Mouse (Mus musculus): Measurements from ENCODE around the gene Bcl2l15.

DNA sequence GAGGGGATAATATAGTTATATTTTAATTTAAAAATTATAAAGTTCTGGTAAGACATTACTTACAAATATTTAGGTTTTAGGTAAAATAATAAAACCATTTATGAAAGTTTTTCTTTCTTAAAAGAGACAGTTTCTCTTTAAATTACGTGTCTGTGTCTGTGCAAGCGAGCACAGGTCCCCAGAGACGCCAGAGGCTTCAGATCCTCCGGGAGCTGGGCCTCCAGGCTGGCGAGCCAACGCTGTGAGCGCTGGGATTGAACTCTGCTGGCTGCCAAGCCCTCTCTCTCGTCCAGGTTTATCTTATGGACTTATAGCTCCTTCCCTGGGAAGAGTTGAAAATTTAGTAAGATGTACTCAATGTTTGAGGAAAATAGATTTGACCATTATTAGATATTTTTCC, 21.4 kb downstream of the Bcl2l15 start:
- TF ChIP-seq TAL1 (IDR thresholded peaks at IDR 0.05; ENCODE audit: low read length) (no peak), GATA1 (IDR thresholded peaks at IDR 0.05; ENCODE audit: low read length) (no peak)

All from erythroblast, embryonic 14.5 days (primary cell).